Mouse (Mus musculus) ES-E14 (cell line): ENCODE measurements around the gene Clrn3. TPM values are rescaled to one million over a fixed set of nuclear protein-coding genes. Genes with fewer than 3 reads are reported as not detected.

Experiments
- DNase-seq: peaks from one replicate; pipeline ENCODE4 v3.0.0-alpha.2; 2013; ENCODE audit warnings: low read depth, low spot score
- H3K27ac ChIP-seq: 2 replicates; pipeline ENCODE4 v1.5.1; 2012; ENCODE audit warnings: low read depth, mild to moderate bottlenecking, low read length, moderate library complexity, mixed read lengths; ENCODE audit not compliant: poor library complexity, insufficient read depth, severe bottlenecking
- H3K36me3 ChIP-seq: 2 replicates; pipeline ENCODE4 v1.6.1; 2012; ENCODE audit warnings: mild to moderate bottlenecking, low read length, moderate library complexity, mixed read lengths; ENCODE audit not compliant: control insufficient read depth, poor library complexity, insufficient read depth, severe bottlenecking
- H3K4me1 ChIP-seq, 2 experiments: fragments of 150-350 bp in 1 of 2; sonication (generic) in 1 of 2; 2 replicates each; pipeline ENCODE4 v1.6.1; 2012; ENCODE audit warnings: low read length in 2 of 2, mild to moderate bottlenecking in 1 of 2, mixed read lengths in 1 of 2; ENCODE audit not compliant: control insufficient read depth in 2 of 2, insufficient read depth in 2 of 2, poor library complexity in 1 of 2
- H3K4me3 ChIP-seq, 2 experiments: fragments of 150-350 bp in 1 of 2; sonication (generic) in 1 of 2; 2 replicates each; pipeline ENCODE4 v1.5.1; 2012; ENCODE audit warnings: low read length in 2 of 2, low read depth in 1 of 2, mild to moderate bottlenecking in 1 of 2, mixed read lengths in 1 of 2; ENCODE audit not compliant: insufficient read depth in 1 of 2, poor library complexity in 1 of 2, severe bottlenecking in 1 of 2
- H3K9ac ChIP-seq: 2 replicates; pipeline ENCODE4 v1.6.1; 2012; ENCODE audit warnings: low read depth, mild to moderate bottlenecking, low read length, mixed read lengths; ENCODE audit not compliant: poor library complexity, insufficient read depth, severe bottlenecking
- H3K9me3 ChIP-seq: fragments of 150-350 bp; sonication (generic); 2 replicates; pipeline ENCODE4 v1.6.1; 2012; ENCODE audit warnings: low read depth, mild to moderate bottlenecking, low read length; ENCODE audit not compliant: control insufficient read depth, insufficient read depth
- CHD2 ChIP-seq: IDR thresholded peaks from 2 replicates; pipeline ENCODE4 v1.6.1; 2014; ENCODE audit warnings: mild to moderate bottlenecking, low read depth, low read length, inconsistent platforms
- HCFC1 ChIP-seq: IDR thresholded peaks from 2 replicates; pipeline ENCODE4 v1.6.1; 2012; ENCODE audit warnings: low read length, inconsistent platforms, borderline replicate concordance; ENCODE audit not compliant: insufficient read depth
- MAFK ChIP-seq: IDR thresholded peaks from 2 replicates; pipeline ENCODE4 v1.6.1; 2014; ENCODE audit warnings: mild to moderate bottlenecking, low read depth, low read length, inconsistent platforms; ENCODE audit not compliant: insufficient read depth
- ZC3H11A ChIP-seq: IDR thresholded peaks from 2 replicates; pipeline ENCODE4 v1.6.1; 2012; ENCODE audit warnings: low read depth, mild to moderate bottlenecking, inconsistent platforms, low read length, borderline replicate concordance
- ZNF384 ChIP-seq: IDR thresholded peaks from 2 replicates; pipeline ENCODE4 v1.6.1; 2012; ENCODE audit warnings: low read depth, low read length, inconsistent platforms
- in situ Hi-C, 2 experiments: fragments of 600-800 bp; cut with MboI; formaldehyde crosslinking; loops; one replicate each; pipeline ENCODE4 v1.15.1; 2025; ENCODE audit warnings: low sequenced_read_pairs in 2 of 2, inconsistent platforms in 1 of 2; ENCODE audit not compliant: unreplicated experiment in 2 of 2
- total RNA-seq: library from RNA; depleted of rRNA; stranded (reverse); fragments of 300-350 nt; gene quantifications from 2 replicates; pipeline ENCODE4 v1.2.3, GENCODE M21; 2012

The Clrn3 gene
- total RNA-seq, 1 experiment: not detected

DNA sequence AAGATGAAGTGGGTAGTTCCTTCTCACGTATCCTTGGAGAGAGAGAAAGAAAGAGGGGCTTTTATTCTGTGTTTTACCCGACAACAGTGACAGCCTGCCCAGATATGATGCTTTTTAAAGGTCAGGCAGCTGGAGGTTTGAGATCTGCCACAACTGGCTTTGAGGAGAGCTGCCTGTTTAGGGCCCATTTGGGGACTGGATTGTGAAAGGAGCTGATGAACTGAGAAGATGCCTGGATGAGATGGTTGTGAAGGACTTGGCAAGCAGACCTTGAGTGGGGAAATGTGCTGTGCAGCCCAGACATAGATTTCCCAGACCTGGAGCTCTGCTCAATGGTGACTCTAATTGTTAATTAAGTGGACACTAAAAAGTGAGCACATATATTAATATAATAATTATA is 40.1 kb upstream of the Clrn3 start:
- H3K9ac ChIP-seq: no peak overlapping the region

DNA sequence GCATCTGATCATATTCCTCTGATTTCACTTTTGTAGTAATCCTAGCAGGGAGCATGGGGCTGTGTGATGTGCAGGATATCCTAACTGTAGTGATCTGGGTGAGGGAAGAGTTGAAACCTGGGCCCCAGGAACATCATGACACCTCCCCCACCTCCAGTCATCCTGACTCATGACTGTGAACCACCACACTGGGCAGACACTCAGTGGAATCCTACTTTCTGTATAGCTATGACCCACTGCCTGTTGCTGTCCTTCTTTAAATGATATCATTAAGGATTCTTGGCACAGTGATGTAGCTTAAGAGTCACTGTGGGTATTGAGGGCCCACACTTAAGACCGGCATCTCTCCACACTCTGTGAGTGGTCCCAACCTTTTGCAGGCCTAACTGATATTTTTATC is 39.1 kb upstream of the Clrn3 start:
- Histone ChIP-seq H3K36me3 (no peaks in the 10 kb centered on the region), H3K27ac (no peak overlapping the region), H3K9me3 (no peaks in the 10 kb centered on the region), H3K4me3 (no peak overlapping the region), H3K9ac (no peak overlapping the region), H3K4me1 (no peaks in the 10 kb centered on the region)
- in situ Hi-C loops: no loop called here
- no peak for TF ChIP-seq HCFC1
- TF ChIP-seq ZNF384: no peak
- no peak for TF ChIP-seq ZC3H11A
- TF ChIP-seq MAFK: no peak
- no peak for TF ChIP-seq CHD2
- no peak for DNase-seq

More for the DNA sequence above, 40.1 kb upstream of the Clrn3 start:
- TF ChIP-seq HCFC1 (no peak), ZNF384 (no peak), CHD2 (no peak), MAFK (no peak), ZC3H11A (no peak)
- H3K36me3 ChIP-seq: no peaks in the 10 kb centered on the region
- no peak overlapping the region for H3K27ac ChIP-seq
- no peak overlapping the region for H3K4me3 ChIP-seq
- no peaks in the 10 kb centered on the region for H3K9me3 ChIP-seq
- DNase-seq: no peak
- H3K4me1 ChIP-seq: no peaks in the 10 kb centered on the region
- in situ Hi-C loops: no loop called here

DNA sequence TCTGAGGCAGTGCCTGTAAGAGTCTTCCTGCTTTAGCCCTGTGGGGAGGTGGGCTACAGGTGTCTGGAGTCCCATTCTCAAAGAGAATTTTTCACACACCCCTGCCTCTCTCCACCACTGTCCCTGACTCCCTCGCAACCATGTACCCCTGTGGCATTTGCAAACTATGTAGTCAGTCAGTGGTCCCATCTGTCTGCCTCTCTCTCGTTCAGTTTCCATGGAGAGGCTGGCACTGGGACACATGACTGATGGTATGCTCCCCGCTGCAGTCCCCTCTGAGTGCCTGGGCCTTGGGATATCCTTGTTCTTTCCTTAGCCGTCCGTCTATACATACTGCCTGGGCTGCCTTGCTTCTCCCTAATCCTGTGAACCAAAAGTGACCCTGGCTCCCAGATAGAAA is 37.6 kb upstream of the Clrn3 start:
- H3K4me3 ChIP-seq: no peak overlapping the region
- no peak overlapping the region for H3K27ac ChIP-seq
- H3K9me3 ChIP-seq: no peaks in the 10 kb centered on the region
- H3K4me1 ChIP-seq: no peaks in the 10 kb centered on the region
- no peak overlapping the region for H3K9ac ChIP-seq
- H3K36me3 ChIP-seq: no peaks in the 10 kb centered on the region
- no peak for TF ChIP-seq MAFK
- no peak for TF ChIP-seq ZNF384
- no peak for TF ChIP-seq HCFC1
- TF ChIP-seq CHD2: no peak
- no peak for TF ChIP-seq ZC3H11A
- in situ Hi-C loops: no loop called here
- no peak for DNase-seq

DNA sequence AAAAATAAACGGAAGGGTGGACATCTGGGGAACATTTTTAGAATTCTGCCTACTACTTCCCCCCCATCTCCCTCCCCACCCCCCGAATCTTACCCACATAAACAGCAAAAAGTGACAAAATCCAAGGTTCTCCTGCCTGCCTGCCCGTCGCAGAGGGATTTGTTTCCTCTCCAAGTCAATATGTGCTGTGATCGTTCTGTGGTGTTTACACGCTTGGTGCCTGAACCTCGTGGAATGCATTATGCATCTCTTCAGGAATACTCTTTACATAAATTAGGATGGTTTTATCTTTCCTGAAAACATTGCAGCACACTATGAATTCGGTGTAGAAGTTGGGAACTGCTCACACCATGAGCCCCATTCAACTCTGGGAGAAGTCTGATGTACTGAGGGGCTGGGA is 35.6 kb upstream of the Clrn3 start:
- H3K27ac ChIP-seq: no peak overlapping the region
- no peaks in the 10 kb centered on the region for H3K4me1 ChIP-seq
- DNase-seq: no peak
- H3K9ac ChIP-seq: no peak overlapping the region
- H3K4me3 ChIP-seq: no peak overlapping the region
- no peak for TF ChIP-seq MAFK
- TF ChIP-seq ZC3H11A: no peak
- TF ChIP-seq ZNF384: no peak
- TF ChIP-seq HCFC1: no peak
- no peak for TF ChIP-seq CHD2
- H3K9me3 ChIP-seq: no peaks in the 10 kb centered on the region
- in situ Hi-C loops: no loop called here
- no peaks in the 10 kb centered on the region for H3K36me3 ChIP-seq

DNA sequence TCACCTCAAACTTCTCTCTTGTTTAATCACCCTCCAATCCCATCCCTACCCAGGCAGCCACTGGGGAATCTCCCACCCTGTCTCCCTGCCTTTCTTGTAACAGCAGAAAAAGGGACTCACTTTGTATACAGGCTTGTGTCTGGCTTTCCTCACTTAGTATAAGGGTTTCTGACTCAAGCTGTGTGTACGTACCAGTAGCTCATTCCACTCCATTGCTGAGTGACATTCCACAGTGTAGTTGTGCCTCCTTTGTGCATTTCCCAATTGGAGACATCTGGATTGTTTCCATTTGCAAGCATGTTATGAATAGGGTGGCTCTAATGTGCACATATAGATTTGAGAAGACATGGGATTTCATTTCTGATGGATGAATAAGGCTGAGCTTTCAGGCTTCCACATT is 31.8 kb upstream of the Clrn3 start:
- no peak for DNase-seq
- in situ Hi-C loops: no loop called here
- Histone ChIP-seq H3K4me3 (no peak overlapping the region), H3K4me1 (no peaks in the 10 kb centered on the region), H3K36me3 (no peaks in the 10 kb centered on the region), H3K9ac (no peak overlapping the region), H3K27ac (no peak overlapping the region), H3K9me3 (no peaks in the 10 kb centered on the region)
- TF ChIP-seq ZC3H11A (no peak), CHD2 (no peak), MAFK (no peak), HCFC1 (no peak), ZNF384 (no peak)
